Mouse (Mus musculus) small intestine, adult 2 months (tissue): Measurements from ENCODE around the gene C130050O18Rik.

Experiments
- CTCF ChIP-seq: fragments of 200-500 bp; IDR thresholded peaks from 2 replicates; pipeline ENCODE4 v1.5.1; 2012; ENCODE audit warnings: low read depth, mild to moderate bottlenecking, control low read depth, inconsistent platforms, low read length, moderate library complexity, mixed read lengths; ENCODE audit not compliant: insufficient replicate concordance, insufficient read length; ENCODE audit errors: extremely low read depth
- POLR2A ChIP-seq: fragments of 200-500 bp; IDR thresholded peaks from 2 replicates; pipeline ENCODE4 v1.6.1; 2012; ENCODE audit warnings: low read depth, mild to moderate bottlenecking, control low read depth, inconsistent platforms, low read length, moderate library complexity

DNA sequence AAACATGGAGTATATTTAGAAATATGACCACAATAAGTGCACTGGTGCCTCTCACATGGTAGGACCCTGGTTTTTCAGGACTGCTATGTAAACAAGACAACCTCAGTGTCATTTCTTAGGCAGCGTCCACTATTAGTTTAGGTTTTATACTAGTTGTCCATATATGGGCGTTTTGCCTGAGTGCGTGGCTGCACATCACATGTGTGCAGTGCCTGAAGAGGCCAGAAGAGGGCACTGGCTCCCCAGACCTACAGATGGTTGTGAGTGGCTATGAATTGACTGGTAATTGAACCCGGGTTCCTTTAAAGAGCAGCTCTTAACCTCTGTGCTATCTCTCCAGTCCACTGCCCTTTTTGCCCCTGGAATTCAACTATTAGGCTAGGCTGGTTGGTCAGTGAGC lies 11.9 kb downstream of the C130050O18Rik start:
- TF ChIP-seq POLR2A (no peak), CTCF (no peak; the same call in 1 of the 2 replicates)
